ENCODE assay signal across 25 mouse cellular contexts in genomic region chr14:58387348-58388000, GRCm38 (mm10).
DNase-seq lines count a peak whose midpoint lies in the region; ATAC-seq and TF ChIP-seq lines count a peak whose summit lies in the region.
"Had no signal": no experiment of that assay in that cellular context is flagged by ENCODE, and none has a peak within 500 bp of the region (broad histone marks: within the 10 kb centered on the region; RNA-seq: fewer than 3 reads in every experiment).

No protein-coding gene starts in this region.

- no peak overlapping the region for H3K4me2 ChIP-seq in forebrain, embryonic 13.5 days
- H3K4me2 ChIP-seq in forebrain, embryonic 16.5 days (ENCODE audit: low read length) = no peak overlapping the region
- no peak overlapping the region for H3K4me2 ChIP-seq in midbrain, postnatal 0 days (ENCODE audit: low read depth, low read length, poor library complexity, severe bottlenecking)
- no peak overlapping the region for H3K4me2 ChIP-seq in kidney, embryonic 16.5 days (replicated peaks; ENCODE audit: low read depth, low read length)
- no peak overlapping the region for H3K4me2 ChIP-seq in limb, embryonic 12.5 days
- H3K4me2 ChIP-seq: embryonic facial prominence, embryonic 12.5 days; forebrain, embryonic 15.5 days; heart, embryonic 12.5 days; hindbrain, embryonic 12.5 days; liver, embryonic 15.5 days; lung, embryonic 15.5 days had no signal

- peaks cover 13% of the 10 kb centered on the region for H3K4me1 ChIP-seq in forebrain, embryonic 13.5 days
- no peaks in the 10 kb centered on the region; the same call in 1 of the 2 replicates for H3K4me1 ChIP-seq in forebrain, embryonic 16.5 days (replicated peaks; ENCODE audit: control insufficient read depth, insufficient read depth, low read length)
- peaks cover 7% of the 10 kb centered on the region for H3K4me1 ChIP-seq in midbrain, embryonic 10.5 days
- H3K4me1 ChIP-seq in midbrain, postnatal 0 days (ENCODE audit: insufficient read depth, low read length) = no peaks in the 10 kb centered on the region
- H3K4me1 ChIP-seq in kidney, embryonic 16.5 days (ENCODE audit: insufficient read depth, low read length) = no peaks in the 10 kb centered on the region
- H3K4me1 ChIP-seq in limb, embryonic 12.5 days (replicated peaks) = peaks cover 16% of the 10 kb centered on the region
- H3K4me1 ChIP-seq: forebrain, embryonic 15.5 days; hindbrain, embryonic 12.5 days; liver, embryonic 15.5 days; lung, embryonic 15.5 days; megakaryocyte, embryonic 14.5 days had no signal

- H3K27me3 ChIP-seq in forebrain, embryonic 13.5 days = no peaks in the 10 kb centered on the region
- H3K27me3 ChIP-seq in forebrain, embryonic 16.5 days (replicated peaks; ENCODE audit: control insufficient read depth, insufficient read depth, low read length) = no peaks in the 10 kb centered on the region
- H3K27me3 ChIP-seq in midbrain, embryonic 10.5 days (ENCODE audit: low read depth, poor library complexity, severe bottlenecking) = no peaks in the 10 kb centered on the region
- no peaks in the 10 kb centered on the region for H3K27me3 ChIP-seq in midbrain, postnatal 0 days (ENCODE audit: insufficient read depth, low read length)
- H3K27me3 ChIP-seq in kidney, embryonic 16.5 days (ENCODE audit: insufficient read depth, low read length) = no peaks in the 10 kb centered on the region
- no peaks in the 10 kb centered on the region for H3K27me3 ChIP-seq in limb, embryonic 12.5 days
- H3K27me3 ChIP-seq: embryonic facial prominence, embryonic 12.5 days; forebrain, embryonic 15.5 days; heart, embryonic 12.5 days; hindbrain, embryonic 12.5 days; liver, embryonic 15.5 days; lung, embryonic 15.5 days; megakaryocyte, embryonic 14.5 days had no signal

- no peak overlapping the region for H3K27ac ChIP-seq in forebrain, embryonic 13.5 days
- H3K27ac ChIP-seq in forebrain, embryonic 16.5 days (ENCODE audit: low read length) = no peak overlapping the region
- H3K27ac ChIP-seq in midbrain, embryonic 10.5 days (replicated peaks) = 0 out of 2 replicates have a peak overlapping the region, but pooled peaks have one; percentile 13
- H3K27ac ChIP-seq in midbrain, postnatal 0 days (ENCODE audit: low read depth, low read length) = no peak overlapping the region
- H3K27ac ChIP-seq in kidney, embryonic 16.5 days (ENCODE audit: low read length) = 0 out of 2 replicates have a peak overlapping the region, but pooled peaks have one; percentile 21
- no peak overlapping the region for H3K27ac ChIP-seq in limb, embryonic 12.5 days
- H3K27ac ChIP-seq: embryonic facial prominence, embryonic 12.5 days; forebrain, embryonic 15.5 days; hindbrain, embryonic 12.5 days; left cerebral cortex, adult 2 months; liver, embryonic 15.5 days; lung, embryonic 15.5 days had no signal

- H3K4me3 ChIP-seq in forebrain, embryonic 13.5 days = no peak overlapping the region
- no peak overlapping the region for H3K4me3 ChIP-seq in forebrain, embryonic 16.5 days (replicated peaks; ENCODE audit: low read length)
- no peak overlapping the region for H3K4me3 ChIP-seq in midbrain, embryonic 10.5 days
- H3K4me3 ChIP-seq in midbrain, postnatal 0 days (ENCODE audit: low read depth, low read length) = no peak overlapping the region
- no peak overlapping the region for H3K4me3 ChIP-seq in kidney, embryonic 16.5 days (ENCODE audit: low read length)
- H3K4me3 ChIP-seq in limb, embryonic 12.5 days (replicated peaks) = no peak overlapping the region
- H3K4me3 ChIP-seq: embryonic facial prominence, embryonic 12.5 days; erythroblast, embryonic 14.5 days; forebrain, embryonic 15.5 days; heart, embryonic 12.5 days; hindbrain, embryonic 12.5 days; left cerebral cortex, adult 2 months; liver, embryonic 15.5 days; lung, embryonic 15.5 days; megakaryocyte, embryonic 14.5 days had no signal

- ATAC-seq in forebrain, embryonic 13.5 days = 0 out of 2 replicates have a peak, but pooled peaks have one; percentile 27
- no peak for ATAC-seq in forebrain, embryonic 16.5 days
- no peak for ATAC-seq in midbrain, postnatal 0 days (ENCODE audit: low FRiP score)
- ATAC-seq in kidney, embryonic 16.5 days (ENCODE audit: low FRiP score, low TSS enrichment) = peak; percentile 73
- no peak for ATAC-seq in limb, embryonic 12.5 days (ENCODE audit: insufficient number of reproducible peaks, insufficient read depth, low FRiP score, low TSS enrichment, low read depth)
- ATAC-seq: CD4-positive, CD25-positive, alpha-beta regulatory T cell, adult 4 months; forebrain, embryonic 15.5 days; midbrain, embryonic 16.5 days had no signal

- WGBS in forebrain, embryonic 13.5 days = 58% methylated on average over 9 of the region's 9 CpGs
- WGBS in forebrain, embryonic 16.5 days = 65% methylated on average over 9 of the region's 9 CpGs
- 81% methylated on average over 9 of the region's 9 CpGs for WGBS in midbrain, embryonic 10.5 days
- 74% methylated on average over 9 of the region's 9 CpGs for WGBS in midbrain, postnatal 0 days
- WGBS in kidney, embryonic 16.5 days = 75% methylated on average over 9 of the region's 9 CpGs
- 68% methylated on average over 9 of the region's 9 CpGs for WGBS in limb, embryonic 12.5 days

- no peaks in the 10 kb centered on the region for H3K36me3 ChIP-seq in forebrain, embryonic 13.5 days (ENCODE audit: poor library complexity, severe bottlenecking)
- H3K36me3 ChIP-seq in forebrain, embryonic 16.5 days (ENCODE audit: control insufficient read depth, insufficient read depth) = no peaks in the 10 kb centered on the region
- H3K36me3 ChIP-seq in midbrain, embryonic 10.5 days = no peaks in the 10 kb centered on the region
- no peaks in the 10 kb centered on the region for H3K36me3 ChIP-seq in midbrain, postnatal 0 days (ENCODE audit: insufficient read depth, low read length)
- no peaks in the 10 kb centered on the region for H3K36me3 ChIP-seq in kidney, embryonic 16.5 days (ENCODE audit: insufficient read depth, low read length)
- H3K36me3 ChIP-seq in limb, embryonic 12.5 days = no peaks in the 10 kb centered on the region
- H3K36me3 ChIP-seq: embryonic facial prominence, embryonic 12.5 days; forebrain, embryonic 15.5 days; heart, embryonic 12.5 days; hindbrain, embryonic 12.5 days; liver, embryonic 15.5 days; lung, embryonic 15.5 days had no signal

- no peak for TF ChIP-seq CTCF in midbrain, postnatal 0 days (IDR thresholded peaks at IDR 0.05)

- no peak for DNase-seq in midbrain, embryonic 10.5 days (ENCODE audit: low spot score)
- no peak for DNase-seq in midbrain, postnatal 0 days (ENCODE audit: low spot score)
- DNase-seq in urinary bladder, postnatal 14 days (ENCODE audit: low spot score) = no peak
- DNase-seq: adrenal gland, postnatal 25 days; cerebellum, postnatal 10 days; gastrocnemius, postnatal 10 days; heart, postnatal 10 days; layer of hippocampus, adult 9-11 months; liver; lung, postnatal 36 days had no signal

- H3K9ac ChIP-seq in forebrain, embryonic 13.5 days = no peak overlapping the region
- no peak overlapping the region for H3K9ac ChIP-seq in forebrain, embryonic 16.5 days (replicated peaks; ENCODE audit: low read depth, low read length)
- H3K9ac ChIP-seq in midbrain, postnatal 0 days (replicated peaks; ENCODE audit: low read length, poor library complexity, severe bottlenecking) = no peak overlapping the region
- no peak overlapping the region for H3K9ac ChIP-seq in kidney, embryonic 16.5 days (replicated peaks; ENCODE audit: low read length)
- 0 out of 2 replicates have a peak overlapping the region, but pooled peaks have one; percentile 8 for H3K9ac ChIP-seq in limb, embryonic 12.5 days (replicated peaks)
- H3K9ac ChIP-seq: embryonic facial prominence, embryonic 12.5 days; forebrain, embryonic 15.5 days; heart, embryonic 12.5 days; hindbrain, embryonic 12.5 days; liver, embryonic 15.5 days; lung, embryonic 15.5 days had no signal

- H3K9me3 ChIP-seq in forebrain, embryonic 13.5 days (replicated peaks) = no peaks in the 10 kb centered on the region
- H3K9me3 ChIP-seq in forebrain, embryonic 16.5 days (ENCODE audit: control insufficient read depth, low read length) = no peaks in the 10 kb centered on the region
- H3K9me3 ChIP-seq in midbrain, embryonic 10.5 days (replicated peaks) = no peaks in the 10 kb centered on the region
- H3K9me3 ChIP-seq in midbrain, postnatal 0 days (ENCODE audit: low read length) = no peaks in the 10 kb centered on the region
- H3K9me3 ChIP-seq in kidney, embryonic 16.5 days (ENCODE audit: low read length) = no peaks in the 10 kb centered on the region
- no peaks in the 10 kb centered on the region for H3K9me3 ChIP-seq in limb, embryonic 12.5 days
- H3K9me3 ChIP-seq: embryonic facial prominence, embryonic 12.5 days; forebrain, embryonic 15.5 days; heart, embryonic 12.5 days; hindbrain, embryonic 12.5 days; liver, embryonic 15.5 days; lung, embryonic 15.5 days had no signal

Comparison
In these comparisons a context has a peak if more than half of its experiments do, and no peak if none do; other contexts are left out.
1. ATAC-seq: peak in forebrain, embryonic 13.5 days (single experiment) and kidney, embryonic 16.5 days (single experiment); none in forebrain, embryonic 16.5 days (single experiment), midbrain, postnatal 0 days (single experiment) and limb, embryonic 12.5 days (single experiment).
2. H3K27ac ChIP-seq: peak in midbrain, embryonic 10.5 days (single experiment) and kidney, embryonic 16.5 days (single experiment); none in forebrain, embryonic 13.5 days (single experiment), forebrain, embryonic 16.5 days (single experiment), midbrain, postnatal 0 days (single experiment) and limb, embryonic 12.5 days (single experiment).